Mouse (Mus musculus) liver, adult 2 months (tissue): ENCODE measurements at regions not wholly inside any gene's neighbourhood (a gene's known extent, or its start where the extent isn't known, plus 50 kb on each side); places are given as distances from the start of the nearest gene placed in this dataset.

Experiments used
- CTCF ChIP-seq: fragments of 200-500 bp; IDR thresholded peaks from 2 replicates; pipeline ENCODE4 v1.5.1; 2011; ENCODE audit warnings: low read depth, low read length, control low read depth
- POLR2A ChIP-seq: fragments of 200-500 bp; IDR thresholded peaks from 2 replicates; pipeline ENCODE4 v1.6.1; 2011; ENCODE audit warnings: low read length, control low read depth; ENCODE audit not compliant: insufficient read depth; ENCODE audit errors: extremely low read depth

GRCm38 (mm10) chr15:68650033-68650432 lies 2149.3 kb upstream of the Lrrc6 start:
- TF ChIP-seq CTCF (no peak), POLR2A (no peak)
